Mouse (Mus musculus) 416B (cell line): Measurements from ENCODE around the gene Ppfia1.

Source experiments
- DNase-seq: peaks from one replicate; pipeline ENCODE4 v3.0.0; 2011; ENCODE audit warnings: low read depth

Ppfia1 gene

GRCm38 (mm10) chr7:144553237-144554122 is at the start of gene Ppfia1:
Gene Ppfia1 (minus strand): TSS chr7:144553729.
- peak; percentile 90 for DNase-seq

- DNase-seq: no peak
Observed at GRCm38 (mm10) chr7:144600333-144600900, 46.9 kb upstream of the Ppfia1 start.

DNA sequence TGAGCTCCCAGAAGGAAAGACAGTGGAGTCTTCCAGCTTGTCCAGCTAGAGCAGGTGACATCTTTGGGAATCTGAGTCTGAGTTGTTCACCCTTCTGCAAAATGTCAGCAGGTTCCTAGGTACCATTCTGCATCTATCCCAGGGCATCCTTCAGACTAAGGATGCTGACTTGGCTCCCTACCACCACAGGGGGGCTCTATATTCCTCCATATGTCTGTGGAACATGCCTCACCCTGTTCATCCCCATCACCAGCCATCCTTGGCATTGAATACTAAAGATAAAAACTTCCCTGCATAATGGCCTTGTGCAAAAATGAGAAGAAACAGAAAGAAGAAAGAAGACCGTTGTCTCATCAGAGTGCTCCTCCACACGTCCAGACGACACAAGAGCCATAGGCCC is 36.0 kb upstream of the Ppfia1 start:
- DNase-seq: peak; percentile 18

- DNase-seq: peak; percentile 60
Observed at GRCm38 (mm10) chr7:144587291-144587690, 33.8 kb upstream of the Ppfia1 start.

GRCm38 (mm10) chr7:144585648-144586047 is 32.1 kb upstream of the Ppfia1 start:
- peak; percentile 63 for DNase-seq

DNA sequence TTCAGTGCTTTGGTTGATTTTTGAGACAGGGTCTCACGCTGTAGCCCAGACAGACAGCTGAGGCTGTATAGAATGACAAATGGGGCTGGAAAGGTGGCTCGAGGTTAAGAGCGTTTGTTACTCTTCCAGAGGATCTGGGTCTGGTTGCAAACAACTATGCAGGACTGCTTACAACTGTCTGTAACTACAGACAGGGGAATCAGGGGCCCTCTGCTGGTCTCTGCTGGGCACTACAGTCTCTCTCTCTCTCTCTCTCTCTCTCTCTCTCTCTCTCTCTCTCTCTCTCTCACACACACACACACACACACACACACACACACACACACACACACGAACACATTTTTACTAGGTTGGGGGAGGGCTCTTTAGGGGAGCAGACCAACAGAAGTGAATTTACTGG is 30.1 kb upstream of the Ppfia1 start:
- DNase-seq: peak; percentile 83

DNA sequence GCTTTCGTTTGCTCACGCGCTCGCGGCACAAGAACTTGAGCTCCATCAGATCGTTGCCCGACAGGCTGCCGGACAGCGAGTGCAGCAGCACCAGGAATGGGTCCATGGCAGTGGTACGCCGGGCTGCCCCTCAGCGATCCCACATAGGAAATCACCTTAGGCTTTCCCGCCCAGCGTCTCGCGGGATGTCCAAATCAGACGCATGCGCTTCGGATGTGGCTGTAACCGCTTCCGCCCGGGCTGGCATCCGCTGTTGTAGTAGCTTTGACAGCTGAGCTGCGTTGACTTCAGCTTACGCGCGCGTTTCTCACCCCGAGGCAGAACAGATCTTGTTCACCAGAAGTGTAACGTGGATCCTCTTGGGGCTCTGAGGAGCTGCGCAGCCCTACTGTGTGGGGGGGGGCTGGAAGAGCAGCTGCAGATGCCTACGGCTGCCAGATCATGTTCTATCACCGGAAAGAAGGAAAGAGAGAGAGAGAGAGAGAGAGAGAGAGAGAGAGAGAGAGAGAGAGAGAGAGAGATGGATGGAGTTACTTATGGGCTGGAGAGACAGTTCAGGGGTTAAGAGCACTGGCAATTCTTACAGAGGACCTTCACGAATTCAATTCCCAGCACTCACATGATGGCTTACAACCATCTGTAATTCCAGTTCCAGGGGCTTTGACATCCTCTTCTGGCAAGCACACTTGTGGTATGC is 28.9 kb upstream of the Ppfia1 start, which contains the start of gene Fadd:
Fadd (minus strand) TSS at position 180 of the 697 bp plus-strand sequence.
- DNase-seq: peak; percentile 97

GRCm38 (mm10) chr7:144581559-144582283 is 28.2 kb upstream of the Ppfia1 start:
- peak; percentile 98 for DNase-seq

DNA sequence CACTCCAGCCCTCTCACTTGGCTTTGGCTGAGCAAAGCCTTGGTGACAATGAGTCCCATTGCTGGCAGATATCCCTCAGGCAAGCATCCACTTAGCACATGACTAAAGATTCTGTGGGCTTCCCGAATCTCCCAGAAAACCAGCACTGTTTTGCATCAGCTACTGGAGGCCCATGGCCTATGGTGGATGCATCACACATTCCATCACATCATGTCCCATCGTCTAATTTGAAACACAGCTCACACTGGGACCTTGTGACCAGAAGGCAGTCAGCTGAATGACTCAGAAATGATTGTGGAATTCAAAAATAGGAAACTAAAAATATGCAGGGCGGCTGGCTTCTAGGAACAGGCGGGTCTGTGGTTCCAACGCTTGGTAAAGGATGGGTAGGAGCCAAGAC is 24.3 kb upstream of the Ppfia1 start:
- peak; percentile 36 for DNase-seq

DNA sequence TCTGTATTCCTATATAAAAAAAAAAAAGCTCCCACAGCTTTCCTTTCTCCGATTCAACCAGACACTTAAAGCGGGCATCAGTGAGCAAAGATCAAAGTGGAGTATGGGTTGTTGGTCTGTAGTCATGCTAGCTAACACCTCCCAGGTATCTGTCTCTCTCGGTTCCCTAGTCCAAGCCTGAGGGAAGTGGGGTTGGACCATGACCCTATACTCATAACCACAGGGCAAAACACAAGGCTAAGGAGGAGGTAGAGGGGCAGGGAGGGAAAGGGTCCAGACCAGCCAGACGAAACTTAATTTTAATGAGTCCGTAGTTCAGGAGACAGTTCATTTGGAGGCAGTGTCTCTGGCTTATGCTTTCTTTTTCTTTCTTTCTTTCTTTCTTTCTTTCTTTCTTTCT is 18.7 kb upstream of the Ppfia1 start:
- DNase-seq: no peak

DNA sequence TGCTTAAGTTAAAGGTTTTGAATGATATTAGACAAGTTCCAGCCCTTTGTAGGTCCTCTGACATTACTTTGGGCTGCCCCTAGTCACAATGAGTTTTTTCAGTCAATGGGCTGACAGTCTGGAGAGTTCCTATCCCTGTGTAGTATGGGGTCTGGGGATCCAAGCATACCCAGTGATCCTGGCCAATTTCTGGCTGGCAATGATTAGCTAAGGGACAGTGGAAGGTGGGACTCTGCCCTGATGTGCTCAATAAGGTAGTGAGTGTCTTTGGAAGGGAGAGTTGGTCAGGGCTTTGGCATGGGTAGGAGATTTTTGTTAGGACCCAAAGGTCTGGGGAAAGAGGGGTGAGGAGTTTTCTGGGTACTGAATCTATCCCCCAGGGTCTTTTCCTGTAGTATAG is 18.1 kb upstream of the Ppfia1 start:
- no peak for DNase-seq

DNA sequence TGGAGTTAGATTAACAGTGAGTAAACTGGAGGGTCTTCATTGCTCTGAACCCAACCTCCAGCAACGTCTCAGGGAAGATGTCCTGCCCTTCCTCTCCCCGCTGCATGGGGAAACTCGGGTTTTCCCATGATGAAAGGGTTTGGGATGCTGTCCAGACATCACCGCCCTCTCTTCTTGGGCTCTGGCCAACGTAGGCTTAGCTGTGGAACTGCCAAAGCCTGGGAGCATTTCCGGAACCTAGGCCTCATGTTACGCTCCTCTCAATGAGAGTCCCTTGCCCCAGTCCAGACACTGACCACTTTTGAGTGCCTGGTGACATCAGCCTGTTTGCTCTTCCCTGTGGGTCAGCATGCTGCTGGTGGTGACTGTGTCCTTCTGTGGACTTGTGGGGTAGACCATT is 15.9 kb upstream of the Ppfia1 start:
- no peak for DNase-seq

GRCm38 (mm10) chr7:144568091-144568490 is 14.6 kb upstream of the Ppfia1 start:
- DNase-seq: peak; percentile 84

- DNase-seq: peak; percentile 57
Observed at GRCm38 (mm10) chr7:144566921-144567682, 13.6 kb upstream of the Ppfia1 start.

- no peak for DNase-seq
Observed at GRCm38 (mm10) chr7:144563456-144564155, 10.1 kb upstream of the Ppfia1 start.

- DNase-seq: no peak
Observed at GRCm38 (mm10) chr7:144562016-144562415, 8.5 kb upstream of the Ppfia1 start.

- no peak for DNase-seq
Observed at GRCm38 (mm10) chr7:144560594-144560993, 7.1 kb upstream of the Ppfia1 start.

- peak; percentile 50 for DNase-seq
Observed at GRCm38 (mm10) chr7:144558552-144558951, 5.0 kb upstream of the Ppfia1 start.

- no peak for DNase-seq
Observed at GRCm38 (mm10) chr7:144554123-144554472, 569 bp upstream of the Ppfia1 start.

DNA sequence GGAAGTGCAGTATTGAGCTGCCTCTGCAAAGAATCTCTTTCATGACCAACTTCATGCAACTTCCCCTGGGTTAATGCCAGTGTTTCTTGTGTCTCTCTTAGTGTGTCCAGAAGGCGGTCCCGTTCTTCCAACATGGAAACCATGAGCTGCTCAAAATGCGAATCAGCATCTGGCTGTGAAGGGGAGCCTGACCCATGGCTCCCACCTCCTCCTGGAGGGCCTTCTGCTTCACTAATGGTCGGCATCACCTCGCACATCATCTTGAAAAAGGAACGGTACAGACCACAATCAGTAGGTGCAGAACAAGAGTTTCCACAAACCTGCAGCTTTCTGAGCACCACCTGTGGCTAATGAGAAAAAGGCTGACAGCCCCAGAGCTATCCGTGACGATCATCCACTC is 1.3 kb downstream of the Ppfia1 start:
- DNase-seq: no peak

DNA sequence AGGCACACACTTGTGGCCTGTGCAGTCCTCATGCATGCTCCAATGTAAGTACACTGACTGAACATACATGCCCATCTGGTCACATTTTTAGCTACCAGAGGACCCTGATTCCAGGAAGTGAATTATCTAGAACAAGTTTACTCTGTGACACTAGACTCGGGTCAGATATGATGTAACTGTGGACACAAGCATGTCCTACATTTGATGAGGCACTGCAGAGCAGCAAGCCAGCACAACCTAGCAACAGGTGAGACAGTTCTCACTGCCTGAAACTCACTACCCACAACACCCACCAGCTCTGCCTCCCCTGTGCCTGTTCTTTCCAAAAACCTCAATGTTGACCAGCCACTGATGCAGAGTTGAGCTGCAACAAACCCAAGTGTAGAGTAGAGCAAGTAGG is 2.7 kb downstream of the Ppfia1 start:
- no peak for DNase-seq
